Mouse (Mus musculus): ENCODE measurements around the gene Zfp580.
"Not testable (repeated sequence)": the region's sequence is repeated elsewhere in the genome, so short reads cannot be mapped to it uniquely, and the experiment has no call there.

Gene Zfp580

DNA sequence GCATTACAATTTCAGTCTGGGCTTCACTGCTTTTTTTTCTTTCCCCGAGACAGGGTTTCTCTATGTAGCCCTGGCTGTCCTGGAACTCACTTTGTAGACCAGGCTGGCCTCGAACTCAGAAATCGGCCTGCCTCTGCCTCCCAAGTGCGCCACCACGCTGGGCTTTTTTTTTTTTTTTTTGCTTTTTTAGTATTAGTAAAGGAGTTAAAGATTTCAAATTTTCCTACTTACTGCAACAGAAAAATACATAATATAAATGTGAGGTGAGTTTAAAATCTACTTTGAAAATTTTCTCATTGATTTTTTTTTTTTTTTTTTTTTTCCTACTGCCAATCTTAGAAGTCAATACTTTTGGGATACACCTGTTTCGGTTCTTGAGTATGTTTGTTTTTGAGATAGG is 13.5 kb downstream of the Zfp580 start:
- no peak for DNase-seq (ENCODE audit: low spot score in 2 of 2)

DNA sequence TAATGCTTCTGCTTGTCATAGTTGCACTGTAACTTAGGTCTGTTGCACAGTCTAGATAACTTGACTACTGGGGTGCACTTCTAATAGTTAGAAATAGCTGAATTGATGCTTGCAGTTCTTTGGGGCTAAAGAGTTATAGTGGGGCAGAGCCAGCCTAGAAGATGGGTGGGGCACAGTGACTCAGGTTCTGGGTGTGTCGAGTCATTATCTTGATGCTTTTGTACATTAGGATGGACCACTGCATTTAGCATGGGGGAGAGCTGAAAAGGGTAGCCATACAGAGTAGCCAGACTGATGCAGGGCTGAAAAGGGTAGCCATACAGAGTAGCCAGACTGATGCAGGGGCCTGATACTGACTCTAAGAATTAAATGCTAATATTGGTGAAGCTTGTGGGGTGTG is 22.2 kb downstream of the Zfp580 start:
- DNase-seq (ENCODE audit: low spot score in 2 of 2) = no peak

DNA sequence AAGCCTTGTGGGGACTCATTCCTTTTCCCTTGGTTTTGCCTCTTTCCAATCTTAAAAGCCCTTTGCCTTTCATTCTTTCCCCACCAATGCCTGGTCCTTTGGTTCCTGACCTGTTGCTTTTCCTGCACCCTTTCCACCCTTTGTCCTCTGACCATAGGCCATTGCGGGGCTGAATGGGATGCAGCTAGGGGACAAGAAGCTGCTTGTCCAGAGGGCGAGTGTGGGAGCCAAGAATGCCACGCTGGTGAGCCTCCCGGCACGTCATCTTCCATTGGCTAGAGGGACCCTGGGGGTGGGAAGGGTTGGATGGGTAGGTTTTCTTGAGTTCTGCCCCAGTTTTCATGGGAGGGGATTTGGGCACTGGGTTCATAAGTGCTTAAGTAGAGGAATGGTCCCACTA is 23.6 kb downstream of the Zfp580 start:
- DNase-seq (ENCODE audit: low spot score in 2 of 2) = no peak

DNA sequence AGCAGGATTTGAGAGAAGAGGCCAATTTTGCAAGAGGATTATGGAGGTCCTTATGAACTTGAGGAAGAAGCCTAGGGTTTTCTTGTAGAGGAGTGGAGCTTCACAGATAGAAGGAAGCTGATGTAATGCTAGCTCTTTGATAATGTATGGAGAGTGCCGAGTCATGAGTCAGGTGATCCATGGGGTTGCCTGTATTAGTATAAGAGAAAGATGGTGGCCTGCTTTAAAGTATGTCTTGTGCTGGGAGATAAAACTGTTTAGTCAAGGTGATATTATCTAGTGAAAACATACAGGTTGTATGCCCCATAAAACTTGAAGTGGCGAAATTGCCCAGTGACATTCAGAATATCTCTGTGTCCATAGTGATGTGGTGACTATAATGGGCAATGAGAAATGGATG is 25.6 kb downstream of the Zfp580 start:
- DNase-seq (ENCODE audit: low spot score in 2 of 2) = no peak

DNA sequence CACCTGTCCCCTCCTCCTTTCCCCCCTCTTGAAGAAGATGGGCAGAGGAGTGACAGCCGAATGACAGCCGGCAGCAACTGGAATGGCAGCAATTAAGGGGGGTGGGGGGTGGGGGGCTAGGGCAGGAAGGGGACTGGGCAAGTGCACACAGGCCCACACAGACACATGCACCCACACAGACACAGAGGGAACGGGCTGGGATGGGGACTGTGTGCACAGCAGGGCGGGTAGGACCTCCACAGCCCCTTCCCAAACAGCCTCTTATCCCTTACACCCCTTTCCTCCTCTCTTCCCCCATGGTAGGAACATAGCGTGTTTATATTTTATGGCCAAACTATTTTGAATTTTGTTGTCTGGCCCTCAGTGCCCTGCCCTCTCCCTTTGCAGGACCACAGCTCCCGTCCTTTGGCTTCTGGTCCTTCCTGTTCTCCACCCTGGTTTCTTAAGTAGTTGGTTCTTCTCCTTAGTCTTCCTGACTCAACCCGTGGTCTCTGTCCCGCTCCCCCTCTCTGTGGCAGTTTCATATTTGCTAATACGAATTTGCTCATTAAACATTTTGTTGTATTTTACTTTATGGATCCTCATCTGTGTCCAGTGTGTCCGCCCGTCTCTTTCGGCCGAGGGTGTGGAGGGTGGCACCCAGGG is 28.1 kb downstream of the Zfp580 start:
- DNase-seq (ENCODE audit: low spot score in 2 of 2) = not testable (repeated sequence)

DNA sequence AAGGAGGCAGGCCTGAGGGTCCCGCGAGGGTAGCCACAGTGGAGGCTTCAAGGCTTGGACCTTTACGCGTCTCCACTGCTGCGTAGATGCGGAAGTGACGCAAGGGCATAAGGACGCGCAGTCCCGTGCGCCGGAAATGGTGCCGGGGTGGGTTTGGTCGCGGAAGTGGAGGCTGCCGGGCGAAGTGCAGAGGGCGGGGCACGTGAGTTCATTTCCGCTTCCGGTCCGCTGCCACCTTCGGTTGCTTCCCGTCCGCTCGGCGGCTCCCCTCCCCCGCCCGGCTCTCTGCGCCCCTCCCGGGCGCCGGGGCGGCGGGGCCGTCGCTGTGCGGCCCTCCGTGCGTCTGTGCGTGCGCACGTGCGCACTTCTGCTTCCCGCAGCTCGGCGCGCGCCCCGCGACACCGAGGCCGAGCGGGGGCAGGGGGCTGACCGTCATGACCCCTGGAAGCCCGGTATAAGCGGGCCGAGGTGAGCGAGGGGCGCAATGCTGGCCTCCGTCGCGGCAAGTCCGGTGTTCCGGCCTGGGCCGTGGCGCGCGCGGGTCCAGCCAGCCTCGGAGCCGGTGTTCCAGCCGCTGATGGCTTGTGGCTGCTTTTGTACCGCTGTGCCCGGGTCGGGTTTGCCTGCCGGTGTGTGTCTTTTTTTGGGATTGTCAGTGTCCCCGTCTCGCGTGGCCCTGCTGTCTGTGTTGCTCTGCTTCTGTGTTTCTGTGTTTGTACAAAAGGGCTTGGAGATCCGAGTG is 28.8 kb downstream of the Zfp580 start, which contains the start of gene Epn1:
Gene Epn1 (plus strand): TSS at position 226 of the 742 bp plus-strand sequence.
- peak; percentile 95 to 97 for DNase-seq (ENCODE audit: low spot score in 2 of 2)

DNA sequence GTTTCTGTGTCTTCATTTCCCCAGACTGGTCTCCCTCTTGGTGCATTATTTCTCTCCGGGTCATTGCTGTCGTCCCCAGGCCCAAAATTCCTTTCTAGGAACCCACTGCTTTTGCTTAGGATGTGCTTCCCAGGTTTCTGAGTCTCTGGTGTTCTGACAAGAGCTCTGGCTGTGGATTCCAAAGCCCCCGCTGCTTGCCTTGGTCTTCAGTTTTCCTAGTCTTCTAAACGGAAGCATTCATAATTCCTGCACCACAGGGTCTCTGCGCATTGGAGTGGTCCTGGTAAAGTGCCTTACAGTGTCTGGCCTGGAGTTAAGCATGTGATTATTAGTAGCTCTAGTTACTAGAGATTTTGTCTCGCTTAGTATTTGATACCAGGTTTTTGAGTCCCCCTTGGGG is 29.5 kb downstream of the Zfp580 start:
- no peak for DNase-seq (ENCODE audit: low spot score in 2 of 2)

DNA sequence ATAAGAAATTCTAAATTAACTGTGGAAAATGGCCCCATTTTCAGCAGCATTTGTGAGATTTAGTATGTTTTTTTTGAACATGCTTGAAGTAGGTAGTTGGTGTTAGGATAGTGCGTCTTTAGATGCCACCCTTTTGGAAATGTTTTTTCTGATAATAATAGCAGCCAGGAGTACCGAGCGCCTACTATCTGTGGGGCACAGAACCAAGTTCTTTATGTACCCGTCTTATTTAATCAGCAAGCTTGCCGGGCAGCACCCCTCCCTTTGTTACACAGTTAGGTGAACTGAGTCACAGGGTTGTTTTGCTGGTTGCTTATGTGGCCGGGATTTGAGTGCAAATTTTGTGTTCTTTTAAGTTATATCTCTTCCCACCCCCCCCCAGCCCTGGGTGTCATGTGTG is 29.9 kb downstream of the Zfp580 start:
- no peak for DNase-seq (ENCODE audit: low spot score in 2 of 2)

DNA sequence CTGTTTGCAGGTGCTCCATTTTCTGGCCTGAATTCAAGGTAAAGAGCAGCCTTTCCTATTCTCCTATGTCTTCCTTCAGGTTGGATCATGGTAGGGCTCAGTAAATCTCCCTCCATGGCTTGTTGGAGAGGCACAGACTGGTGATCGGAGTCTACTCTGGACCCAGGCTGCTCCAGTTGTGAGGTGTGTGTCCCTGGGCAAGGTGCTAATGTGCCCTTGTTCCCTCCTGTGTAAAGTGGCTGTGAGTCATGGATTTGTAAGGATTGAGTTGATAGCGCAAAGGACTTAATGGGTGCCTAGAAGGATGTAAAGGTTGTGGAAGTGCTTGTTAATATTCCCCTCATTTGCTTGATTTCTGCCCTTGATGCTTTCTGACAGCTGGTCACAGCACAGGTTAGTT is 30.6 kb downstream of the Zfp580 start:
- no peak for DNase-seq (ENCODE audit: low spot score in 2 of 2)

DNA sequence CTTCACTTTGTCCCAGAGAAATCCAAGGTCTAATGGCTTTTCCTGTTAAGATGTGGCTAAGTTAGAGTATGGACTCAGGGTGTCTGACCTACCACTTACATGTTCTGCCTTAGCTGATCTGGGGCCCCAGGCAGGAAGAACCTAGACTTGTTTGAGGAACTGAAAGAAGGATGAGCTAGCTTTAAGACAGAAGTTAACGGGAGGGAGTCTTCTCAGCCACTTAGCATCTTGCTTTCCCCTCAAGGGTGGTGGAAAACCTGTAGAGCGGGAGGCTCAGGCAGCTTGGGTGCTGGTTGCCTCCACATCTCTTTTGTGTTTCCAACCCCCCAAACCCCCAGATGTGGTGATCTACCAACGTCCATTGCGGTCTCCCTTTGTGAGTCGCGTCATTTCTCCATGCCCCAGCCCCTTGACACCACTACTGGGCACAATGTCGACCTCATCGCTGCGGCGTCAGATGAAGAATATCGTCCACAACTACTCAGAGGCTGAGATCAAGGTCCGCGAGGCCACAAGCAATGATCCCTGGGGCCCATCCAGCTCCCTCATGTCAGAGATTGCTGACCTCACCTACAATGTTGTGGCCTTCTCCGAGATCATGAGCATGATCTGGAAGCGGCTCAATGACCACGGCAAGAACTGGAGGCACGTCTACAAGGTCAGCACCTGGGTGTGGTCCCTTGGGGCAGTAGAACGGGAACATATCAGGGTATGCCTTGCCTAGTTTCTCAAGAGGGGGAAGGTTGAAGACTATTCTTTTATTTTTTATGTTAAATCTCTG is 32.2 kb downstream of the Zfp580 start:
- no peak for DNase-seq (ENCODE audit: low spot score in 2 of 2)

DNA sequence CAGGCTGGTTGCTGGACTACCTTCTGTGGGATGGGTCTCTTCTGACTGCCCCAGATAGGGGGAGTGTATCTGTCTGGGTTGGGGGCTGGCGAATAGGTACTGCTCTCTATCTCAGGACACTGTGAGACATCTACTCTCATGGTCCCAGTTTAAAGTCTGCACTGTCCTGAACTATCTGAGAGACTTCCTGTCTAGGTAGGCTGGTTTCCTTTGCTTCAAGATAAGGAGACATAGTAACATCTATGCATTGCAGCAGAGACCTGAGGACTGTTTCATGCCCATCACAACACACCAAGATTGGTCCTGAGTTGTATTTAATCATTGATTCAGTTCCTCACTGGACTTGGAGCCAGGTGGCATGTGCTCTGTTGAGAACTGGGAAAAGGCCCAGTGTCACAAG is 34.2 kb downstream of the Zfp580 start:
- no peak for DNase-seq (ENCODE audit: low spot score in 2 of 2)

DNA sequence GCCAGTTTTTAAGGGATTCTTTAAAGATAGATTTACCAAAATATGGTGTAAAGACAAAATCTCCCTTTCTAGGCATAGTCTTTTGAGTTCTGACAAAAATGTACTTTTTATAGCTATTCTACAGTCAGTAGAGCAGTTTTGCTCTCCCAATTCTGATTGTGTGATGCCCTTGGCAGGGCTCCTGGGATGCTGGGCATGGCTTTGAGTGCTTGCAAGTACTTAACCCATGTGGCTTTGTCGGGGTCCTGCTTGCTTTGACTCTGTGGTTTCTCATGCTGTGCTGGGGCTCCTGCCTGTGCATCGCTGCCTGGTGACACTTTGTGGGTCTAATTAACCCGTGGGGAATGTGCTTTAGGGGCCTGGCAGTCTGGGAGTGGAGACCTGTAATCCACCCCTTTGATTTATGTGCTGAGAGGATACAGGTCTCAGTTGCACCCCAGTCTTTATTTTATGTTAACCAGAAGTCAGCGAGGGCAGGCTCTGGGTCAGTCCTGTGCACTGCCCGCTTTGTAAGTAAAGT is 35.6 kb downstream of the Zfp580 start:
- DNase-seq (ENCODE audit: low spot score in 2 of 2) = no peak

DNA sequence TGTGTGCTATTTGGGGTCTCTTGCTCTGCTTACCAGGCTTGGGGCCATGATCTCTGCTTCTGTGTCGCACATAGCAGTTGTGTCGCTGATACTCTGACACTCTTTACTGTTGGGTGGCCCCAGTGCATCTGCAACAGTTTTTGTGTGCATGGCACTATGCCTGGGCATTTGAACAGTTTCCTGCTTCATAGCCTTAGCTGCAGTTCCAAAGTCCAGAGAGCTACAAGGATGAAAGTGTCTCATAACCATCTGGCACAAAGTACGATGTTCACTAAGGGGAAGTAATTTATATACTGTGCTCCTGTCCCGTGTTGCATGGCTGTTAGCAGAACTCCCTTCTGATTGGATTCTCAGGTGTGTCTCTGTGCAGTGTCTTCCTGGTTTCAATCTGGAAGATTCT is 36.5 kb downstream of the Zfp580 start:
- no peak for DNase-seq (ENCODE audit: low spot score in 2 of 2)

DNA sequence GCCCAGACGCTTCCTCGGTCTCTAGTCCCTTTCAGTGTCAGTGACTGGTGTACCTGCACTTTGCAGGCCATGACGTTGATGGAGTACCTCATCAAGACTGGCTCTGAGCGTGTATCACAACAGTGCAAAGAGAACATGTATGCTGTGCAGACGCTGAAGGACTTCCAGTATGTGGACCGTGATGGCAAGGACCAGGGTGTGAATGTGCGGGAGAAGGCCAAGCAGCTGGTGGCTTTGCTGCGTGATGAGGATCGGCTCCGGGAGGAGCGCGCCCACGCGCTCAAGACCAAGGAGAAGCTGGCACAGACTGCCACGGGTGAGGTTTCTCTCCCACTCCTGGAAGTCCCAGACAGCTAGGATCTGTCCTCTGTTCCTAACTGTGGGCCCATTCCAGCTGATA is 38.5 kb downstream of the Zfp580 start:
- DNase-seq (ENCODE audit: low spot score in 2 of 2) = no peak

DNA sequence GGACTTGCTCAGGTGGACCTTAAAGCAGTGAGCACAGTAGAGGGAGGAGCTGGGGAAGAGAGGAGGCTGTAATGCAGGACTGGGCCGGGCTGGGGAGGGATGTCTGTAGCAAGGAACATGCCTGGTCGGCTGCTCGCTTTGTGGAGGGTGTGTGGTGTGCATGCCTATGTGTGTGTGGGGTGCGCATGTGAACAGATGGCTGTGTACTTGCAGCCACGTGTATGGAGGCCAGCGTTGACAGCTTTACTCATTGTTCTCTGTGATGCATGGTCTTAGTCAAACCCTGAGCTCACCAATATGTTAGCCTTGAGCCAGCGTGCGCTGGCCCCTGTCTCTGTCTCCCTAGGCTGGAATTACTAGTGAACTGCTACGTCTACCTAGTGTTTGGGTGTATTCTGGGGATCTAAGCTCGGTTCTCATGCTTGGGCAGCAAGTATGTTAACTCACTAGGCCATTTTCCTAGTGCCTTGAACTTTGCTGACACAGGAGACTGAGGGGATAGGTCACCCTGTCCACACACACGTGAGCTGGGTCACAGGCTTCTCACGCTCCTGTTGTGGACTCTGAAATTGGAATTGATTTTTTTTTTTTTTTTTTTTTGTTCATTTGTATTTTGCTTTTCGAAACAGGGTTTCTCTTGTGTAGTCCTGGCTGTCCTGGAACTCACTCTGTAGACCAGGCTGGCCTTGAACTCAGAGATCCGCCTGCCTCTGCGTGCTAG is 39.8 kb downstream of the Zfp580 start:
- DNase-seq (ENCODE audit: low spot score in 2 of 2) = no peak

DNA sequence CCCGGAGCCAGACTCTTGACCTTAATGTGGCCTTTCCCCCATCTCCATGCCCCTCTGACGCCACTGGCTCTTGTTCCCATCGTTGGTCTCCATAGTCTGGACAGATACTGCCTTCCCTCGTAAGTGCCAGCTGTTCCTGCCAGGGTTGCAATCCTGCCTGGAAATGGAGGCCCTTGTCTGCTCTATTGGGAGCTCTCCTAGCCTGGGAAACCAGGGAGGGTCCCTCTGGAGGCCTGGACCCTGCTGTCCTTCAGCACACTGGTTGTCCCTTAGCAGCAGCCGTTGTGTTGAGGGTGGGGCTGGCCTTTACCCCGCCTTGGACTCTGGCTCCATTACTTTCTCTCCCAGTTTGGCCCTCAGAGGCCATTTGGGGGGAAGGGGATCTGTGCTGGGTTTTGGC is 41.0 kb downstream of the Zfp580 start:
- no peak for DNase-seq (ENCODE audit: low spot score in 2 of 2)

DNA sequence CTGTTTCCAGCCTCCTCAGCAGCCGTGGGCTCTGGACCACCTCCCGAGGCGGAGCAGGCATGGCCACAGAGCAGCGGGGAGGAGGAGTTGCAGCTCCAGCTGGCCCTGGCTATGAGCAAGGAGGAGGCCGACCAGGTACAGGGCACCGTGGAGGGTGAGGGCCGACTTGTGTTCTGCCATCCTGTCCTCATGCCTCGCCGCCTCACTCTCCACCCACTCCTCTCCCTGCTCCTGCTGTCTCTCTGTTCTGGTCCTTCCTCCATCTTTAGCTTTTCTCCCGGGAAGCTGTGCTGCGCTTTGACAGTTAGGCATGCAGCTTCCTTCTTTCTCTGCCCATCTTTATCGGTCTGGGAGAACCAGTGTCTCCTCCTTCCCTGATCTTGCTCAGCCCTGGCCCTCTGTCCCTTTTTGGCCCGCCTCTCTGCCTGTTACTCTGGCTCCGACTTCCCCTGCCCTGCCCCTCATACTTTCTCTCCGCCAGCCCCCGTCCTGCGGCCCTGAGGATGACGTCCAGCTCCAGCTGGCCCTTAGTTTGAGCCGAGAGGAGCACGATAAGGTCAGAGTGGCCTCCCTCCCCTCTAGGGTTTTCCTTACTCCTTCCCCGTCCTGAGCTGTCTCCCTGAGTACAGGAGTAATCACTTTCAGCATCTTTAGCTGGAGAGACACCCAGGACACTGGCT is 41.6 kb downstream of the Zfp580 start:
- DNase-seq (ENCODE audit: low spot score in 2 of 2) = no peak

DNA sequence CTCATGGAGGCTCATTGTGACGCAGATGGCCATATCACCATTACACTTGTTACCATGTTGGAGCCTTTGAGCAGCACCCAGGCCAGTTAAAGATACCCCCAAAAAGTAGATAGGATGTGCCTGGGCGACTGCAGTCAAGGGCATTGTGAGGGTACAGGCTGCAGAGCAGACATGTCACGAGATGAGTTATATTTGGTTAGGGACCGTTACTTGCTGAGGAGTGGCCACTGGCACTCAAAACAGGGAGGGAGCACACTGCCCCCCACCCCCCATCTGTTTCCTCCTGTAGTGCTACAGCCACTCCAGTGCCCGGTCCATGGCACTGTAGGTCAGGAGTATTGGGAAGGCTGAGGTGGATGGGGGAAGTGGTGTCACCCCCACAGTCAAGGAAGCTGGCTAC is 47.4 kb downstream of the Zfp580 start:
- DNase-seq (ENCODE audit: low spot score in 2 of 2) = no peak

DNA sequence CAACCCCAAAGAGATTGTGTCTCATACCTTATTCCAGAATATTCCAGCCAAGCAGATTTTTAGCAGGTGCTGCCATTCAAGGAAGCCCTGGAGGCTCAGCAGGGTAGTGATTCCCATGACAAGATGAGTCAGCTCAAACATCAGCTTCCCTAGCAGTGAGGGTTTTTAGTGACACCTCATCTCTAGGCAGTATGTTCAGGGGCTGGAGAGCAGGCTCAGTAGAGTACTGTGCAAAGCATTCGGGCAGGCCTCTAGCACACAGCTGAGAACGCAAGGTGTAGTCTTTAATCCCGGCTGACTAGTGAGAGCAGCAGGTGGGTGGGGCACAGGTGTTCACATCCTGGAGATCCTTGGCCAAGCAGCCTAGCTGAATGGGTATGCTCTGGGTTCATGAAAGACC is 48.5 kb downstream of the Zfp580 start:
- peak in 1 of 2 experiments; percentile 14 for DNase-seq (ENCODE audit: low spot score in 2 of 2)

DNA sequence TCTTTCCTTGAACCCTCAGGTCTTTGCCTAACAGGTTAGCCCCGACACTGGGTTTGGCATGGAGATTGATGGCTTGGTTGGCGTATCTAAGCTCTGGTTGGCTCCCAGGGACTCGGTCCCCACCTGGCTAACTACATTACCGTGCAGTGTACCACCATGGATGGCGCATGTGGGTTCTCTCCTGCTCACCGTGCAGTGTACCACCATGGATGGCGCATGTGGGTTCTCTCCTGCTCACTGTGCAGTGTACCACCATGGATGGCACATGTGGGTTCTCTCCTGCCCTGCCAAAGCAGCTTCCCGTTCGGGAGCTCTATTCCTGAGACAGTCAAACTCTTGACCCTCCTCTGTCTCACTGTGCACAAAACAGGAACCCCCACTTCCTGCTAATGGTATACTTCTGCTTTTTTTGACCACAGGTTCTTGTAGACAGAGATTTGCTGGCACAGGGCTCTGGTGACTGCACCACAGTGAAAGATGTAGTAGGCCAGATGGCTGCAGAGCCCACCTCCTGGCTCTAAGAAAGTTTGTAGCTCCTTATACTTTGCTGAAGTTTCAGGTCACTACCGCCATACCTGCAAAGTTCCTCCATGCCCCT is 49.8 kb downstream of the Zfp580 start:
- DNase-seq (ENCODE audit: low spot score in 2 of 2) = peak in 1 of 2 experiments; percentile 44

DNA sequence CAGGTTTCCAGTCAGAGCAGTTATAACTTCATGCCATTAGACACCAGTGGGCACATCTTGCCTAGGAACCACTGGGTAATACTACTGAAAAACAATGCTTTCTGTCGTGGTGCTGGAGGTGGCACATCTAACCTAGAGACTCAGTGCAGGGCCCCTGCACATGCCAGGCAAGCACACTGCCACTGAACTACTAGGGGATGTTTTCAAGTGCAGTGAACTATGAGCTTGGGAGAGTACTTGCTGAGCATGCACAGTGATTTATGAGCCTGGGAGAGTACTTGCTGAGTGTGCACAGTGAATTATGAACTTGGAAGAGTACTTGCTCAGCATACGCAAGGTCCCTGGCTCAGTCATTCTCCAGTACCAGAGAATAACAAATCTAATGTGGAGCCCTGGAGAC is 51.2 kb downstream of the Zfp580 start:
- DNase-seq (ENCODE audit: low spot score in 2 of 2) = no peak

Measured in frontal cortex, postnatal 10 days (tissue).